Mouse (Mus musculus): ENCODE measurements at regions not wholly inside any gene's neighbourhood (a gene's known extent, or its start where the extent isn't known, plus 50 kb on each side); places are given as distances from the start of the nearest gene placed in this dataset.

DNA sequence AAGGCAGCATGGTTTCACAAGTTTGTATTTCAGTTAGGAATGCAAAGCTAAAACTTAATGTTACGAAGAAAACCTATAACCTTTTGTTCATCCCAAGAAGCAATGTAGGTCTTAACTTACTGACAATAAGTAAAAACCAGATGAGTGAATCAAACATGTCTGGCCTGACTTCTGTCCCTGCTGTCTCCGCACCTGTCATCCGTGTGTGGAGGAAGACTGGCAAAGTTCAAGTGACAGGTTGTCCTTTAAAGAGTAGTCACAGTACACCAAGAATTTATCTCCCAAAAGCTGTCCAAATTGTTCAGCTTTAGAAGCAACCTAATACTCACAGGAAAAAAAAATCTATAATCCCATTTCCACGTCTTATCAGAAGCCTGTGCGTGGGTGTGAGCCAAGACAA lies 146.3 kb upstream of the Gm10181 start:
- DNase-seq (ENCODE audit: low spot score), result no peak

DNA sequence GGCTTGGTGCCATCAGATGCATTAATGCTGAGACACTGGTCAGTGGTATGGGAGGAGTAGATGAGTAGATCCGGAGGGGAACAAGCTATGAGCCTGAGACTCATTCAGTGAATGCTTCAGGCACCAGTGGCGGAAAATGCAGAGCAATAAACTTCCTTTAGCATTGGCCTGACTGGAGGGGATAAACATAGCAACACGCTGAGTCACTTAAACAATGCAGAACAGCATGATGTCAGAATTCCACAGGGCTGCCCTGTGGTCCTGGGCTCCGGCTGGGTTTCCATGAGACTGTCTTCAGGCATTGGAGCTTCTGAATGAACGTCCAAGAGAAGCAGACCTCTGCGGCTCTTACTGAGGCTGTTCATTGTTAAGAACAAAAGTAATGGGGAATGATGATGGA lies 145.4 kb upstream of the Gm10181 start:
- no peak for DNase-seq (ENCODE audit: low spot score)

DNA sequence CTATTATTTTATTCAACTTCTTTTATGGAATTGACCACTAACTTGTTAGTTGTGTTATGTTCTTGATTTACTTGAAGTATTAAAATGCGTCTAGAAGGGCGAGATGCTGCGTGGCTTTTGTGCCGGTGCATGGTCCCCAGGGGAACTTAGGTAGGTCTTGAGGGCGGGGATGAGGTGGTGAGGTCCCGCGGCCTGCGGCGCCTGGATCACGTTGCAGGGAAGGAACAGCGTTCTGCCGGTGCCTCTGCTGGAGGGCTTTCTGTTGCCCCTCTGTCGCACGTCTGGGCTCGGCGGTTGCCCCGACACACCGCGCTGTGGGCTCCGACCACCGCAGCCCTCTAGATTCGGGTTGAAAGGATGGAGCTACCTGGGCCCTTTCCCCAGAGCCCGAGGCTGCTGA lies 136.7 kb upstream of the Gm10181 start:
- DNase-seq (ENCODE audit: low spot score), result no peak

DNA sequence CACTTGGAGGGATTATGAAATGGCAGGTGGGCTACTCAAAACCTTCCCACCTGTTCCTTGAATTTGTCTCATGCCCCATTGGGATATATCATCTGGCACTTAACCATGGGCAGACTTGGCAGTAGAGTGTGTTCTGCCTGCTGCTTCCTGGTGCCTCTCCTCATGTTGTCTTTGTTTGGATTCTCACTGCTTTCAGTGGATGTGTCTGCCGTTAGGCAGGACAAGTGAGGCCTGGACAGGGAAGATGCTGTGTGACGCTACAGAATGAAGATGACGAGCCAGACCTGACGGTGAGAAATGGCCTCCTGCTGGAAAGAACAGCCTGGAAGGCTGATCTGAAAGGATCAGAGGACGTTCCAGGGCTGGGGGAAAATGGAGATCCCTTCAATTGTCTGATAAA lies 133.6 kb upstream of the Gm10181 start:
- DNase-seq (ENCODE audit: low spot score), result no peak

DNA sequence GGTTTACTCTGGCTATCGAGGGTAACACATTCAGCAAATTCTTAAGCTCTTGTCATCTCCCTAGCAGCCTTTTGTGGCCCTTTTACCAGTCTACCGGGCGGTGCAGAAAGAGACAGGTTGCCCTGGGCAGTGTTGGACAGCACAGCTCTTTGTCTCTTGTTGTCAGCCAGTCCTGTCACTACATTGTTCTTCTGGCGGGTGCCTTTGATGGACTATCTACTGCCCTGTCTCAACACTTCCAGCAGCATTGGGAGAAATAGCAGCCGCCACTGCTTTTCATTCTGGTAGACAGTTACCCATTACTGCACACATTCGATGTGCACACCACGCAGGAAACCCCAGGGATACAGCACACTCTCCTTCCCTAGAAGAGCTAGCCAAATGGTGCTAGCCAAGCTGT lies 132.7 kb upstream of the Gm10181 start:
- DNase-seq (ENCODE audit: low spot score), result no peak

DNA sequence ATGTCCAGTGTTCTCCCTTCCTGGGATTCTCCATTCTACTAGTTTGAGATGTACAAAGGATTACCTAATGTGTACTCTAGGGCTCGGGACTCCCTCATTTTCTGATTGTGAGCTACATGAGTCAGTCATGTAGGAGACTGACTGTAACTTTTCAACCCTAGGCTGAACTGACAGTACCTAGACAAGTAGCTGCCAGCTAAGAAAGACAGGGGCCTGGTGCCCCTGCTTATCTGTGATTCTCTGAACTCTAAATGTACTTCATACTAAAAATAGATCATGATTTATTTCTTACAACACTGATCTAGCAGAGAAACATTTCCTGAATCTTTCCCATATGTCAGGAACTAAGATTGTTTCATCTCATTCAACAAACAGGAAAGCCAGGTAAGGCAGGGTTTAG lies 125.9 kb upstream of the Gm10181 start:
- DNase-seq (ENCODE audit: low spot score), result no peak

DNA sequence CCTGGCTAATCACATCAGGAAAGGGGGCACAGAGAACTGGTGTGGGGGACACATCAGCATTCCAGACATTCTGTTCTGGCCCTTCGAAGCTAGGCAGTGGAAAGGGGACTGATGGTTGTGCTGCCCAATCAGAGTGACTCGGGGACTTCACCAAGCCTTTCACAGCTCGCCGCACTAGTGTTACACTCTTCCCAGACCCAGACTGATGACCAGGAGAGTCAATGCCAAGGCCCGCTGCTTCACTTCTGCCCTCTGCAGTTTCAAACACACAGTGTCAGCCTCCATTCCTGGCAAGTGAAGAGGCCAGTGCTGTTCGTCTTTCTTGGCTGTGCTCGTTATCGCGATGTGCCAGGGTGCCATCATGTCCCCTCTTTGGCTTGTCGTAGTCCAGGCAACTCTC lies 121.7 kb upstream of the Gm10181 start:
- no peak for DNase-seq (ENCODE audit: low spot score)

DNA sequence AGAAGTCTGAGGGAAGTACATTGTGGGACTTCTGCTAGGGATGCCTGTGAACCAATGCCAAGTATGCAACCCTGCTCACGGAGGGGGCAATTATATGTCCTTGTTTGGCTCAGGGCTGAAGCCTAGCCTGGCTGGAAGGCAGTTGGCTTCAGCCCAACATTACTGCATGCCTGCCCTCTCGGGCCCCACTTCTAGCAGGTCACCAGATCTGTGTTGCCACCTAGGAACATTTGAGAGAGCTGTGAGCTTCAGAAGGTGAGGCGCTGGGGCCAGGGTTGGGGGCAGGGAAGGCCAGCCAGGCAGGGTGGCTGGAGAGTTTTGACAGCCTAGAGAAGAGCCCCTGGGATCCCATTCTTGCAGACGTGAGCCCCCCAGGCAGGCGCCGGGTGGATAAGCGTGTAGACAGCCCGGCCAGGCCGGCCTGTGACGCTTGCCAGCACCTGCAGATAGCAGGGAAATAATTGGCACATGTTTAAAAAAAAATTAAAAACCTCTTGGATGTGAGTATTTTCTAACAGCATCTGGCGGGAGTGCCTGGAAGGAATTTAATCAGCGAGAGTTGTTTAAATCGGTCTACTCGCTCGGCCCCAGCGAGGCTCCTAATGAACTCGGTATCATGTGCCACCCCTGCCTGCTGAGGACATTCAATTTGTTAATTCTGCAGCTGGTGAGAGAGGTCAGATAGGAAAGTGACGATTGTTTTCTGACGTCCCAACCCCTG lies 115.0 kb upstream of the Gm10181 start:
- no peak for DNase-seq (ENCODE audit: low spot score)

DNA sequence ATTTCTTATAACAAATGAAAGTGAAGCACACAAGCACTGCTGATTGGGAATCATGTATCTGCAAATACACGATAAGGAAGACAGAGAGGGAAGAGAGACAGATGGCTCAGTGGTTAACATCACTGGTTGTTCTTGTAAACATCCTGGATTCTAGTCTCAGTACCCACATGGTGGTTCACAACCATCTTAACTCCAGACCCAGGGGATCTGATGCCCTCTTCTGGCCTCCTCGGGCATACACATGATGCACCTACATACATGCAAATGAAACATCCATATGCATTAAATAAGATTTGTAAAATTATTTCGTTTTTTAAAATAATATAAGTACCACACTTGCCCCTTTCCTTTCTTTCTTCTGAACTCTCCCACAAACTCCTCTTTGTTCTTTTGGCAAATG lies 106.4 kb upstream of the Gm10181 start:
- peak; percentile 15 for DNase-seq (ENCODE audit: low spot score)

DNA sequence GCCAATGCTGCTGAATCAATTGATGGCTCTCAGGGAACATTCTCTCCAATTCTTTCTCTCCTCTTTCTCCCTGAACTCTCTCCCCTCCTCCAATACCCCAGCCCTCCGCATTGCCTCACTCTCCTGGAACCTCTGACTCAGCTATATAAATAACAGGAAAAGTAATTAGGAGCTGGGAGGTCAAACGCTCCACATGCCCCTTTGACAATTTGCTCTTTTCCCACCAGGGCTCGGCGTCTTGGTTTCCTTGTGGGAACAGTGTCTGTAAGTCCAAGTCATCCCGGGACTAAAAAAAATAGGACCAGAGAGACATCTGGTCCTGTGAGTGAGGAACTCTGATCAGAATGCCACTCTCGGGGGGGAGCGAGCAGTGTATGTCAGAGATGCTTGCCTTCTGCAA lies 94.7 kb upstream of the Gm10181 start:
- DNase-seq (ENCODE audit: low spot score), result no peak

DNA sequence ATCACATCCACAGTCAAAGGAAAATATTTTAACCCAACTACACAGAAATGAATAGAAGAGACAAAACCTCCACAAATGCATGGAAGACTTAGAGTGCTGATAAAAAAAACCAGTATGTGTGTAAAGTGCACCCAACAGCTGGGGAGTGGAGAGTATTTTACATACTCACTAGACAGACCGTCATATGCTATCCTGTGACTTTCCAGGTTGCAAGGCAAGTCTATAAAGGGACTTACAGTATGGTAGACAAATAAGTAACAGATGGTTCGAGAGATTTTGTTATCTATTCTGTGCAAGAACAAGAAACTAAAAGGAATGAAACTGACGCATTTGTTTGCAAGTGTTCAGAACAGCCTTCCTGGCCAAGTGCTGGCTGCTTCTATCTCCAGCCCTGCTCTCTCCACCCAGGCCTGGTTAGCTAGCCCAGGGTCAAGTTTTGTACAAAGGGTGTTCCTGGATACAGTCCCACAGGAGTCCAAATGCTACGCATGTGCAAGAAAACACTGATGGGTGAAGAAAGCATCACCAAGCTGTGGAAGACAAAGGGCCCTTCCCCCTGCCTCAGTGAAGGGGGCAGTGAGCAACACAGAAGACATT lies 68.0 kb upstream of the Gm10181 start:
- no peak for DNase-seq (ENCODE audit: low spot score)

DNA sequence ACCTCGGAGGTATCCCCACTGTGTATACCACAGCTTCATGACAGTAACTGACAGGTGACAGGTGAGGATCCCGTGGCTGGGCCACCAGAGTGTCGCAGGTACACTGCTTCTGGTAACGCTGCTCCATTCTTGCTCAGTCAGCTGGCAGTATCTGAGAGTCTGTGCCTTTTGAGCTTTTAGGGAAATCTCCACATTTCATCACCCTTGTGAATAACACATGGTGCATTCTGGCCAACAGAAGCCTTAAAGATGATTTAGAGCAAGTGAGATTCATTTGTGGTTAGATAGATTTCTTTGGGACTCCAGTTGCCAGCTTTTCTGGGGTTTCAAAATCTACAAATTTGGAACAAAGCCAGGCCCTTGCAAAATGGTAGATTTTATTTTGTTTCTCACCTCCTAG lies 66.8 kb upstream of the Gm10181 start:
- DNase-seq (ENCODE audit: low spot score), result no peak

DNA sequence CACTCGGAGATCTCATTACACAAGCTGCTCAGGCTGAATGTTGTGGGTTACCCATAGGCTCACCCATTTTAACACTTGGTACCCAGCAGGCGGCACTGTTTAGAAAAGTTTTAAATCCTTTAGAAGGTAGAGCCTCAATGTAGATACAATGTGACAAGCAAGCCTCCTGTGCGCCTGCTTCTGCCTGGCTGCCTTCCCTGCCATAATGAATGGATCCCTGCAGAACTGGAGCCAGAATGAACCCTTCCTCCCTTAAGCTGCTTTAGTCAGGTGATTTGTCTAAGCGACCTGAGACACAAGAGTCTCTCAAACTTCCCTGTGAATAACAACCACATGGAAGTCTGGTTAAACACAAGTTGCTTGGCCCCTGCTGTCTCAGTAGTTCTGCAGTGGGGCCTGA lies 64.7 kb upstream of the Gm10181 start:
- DNase-seq (ENCODE audit: low spot score), result no peak

DNA sequence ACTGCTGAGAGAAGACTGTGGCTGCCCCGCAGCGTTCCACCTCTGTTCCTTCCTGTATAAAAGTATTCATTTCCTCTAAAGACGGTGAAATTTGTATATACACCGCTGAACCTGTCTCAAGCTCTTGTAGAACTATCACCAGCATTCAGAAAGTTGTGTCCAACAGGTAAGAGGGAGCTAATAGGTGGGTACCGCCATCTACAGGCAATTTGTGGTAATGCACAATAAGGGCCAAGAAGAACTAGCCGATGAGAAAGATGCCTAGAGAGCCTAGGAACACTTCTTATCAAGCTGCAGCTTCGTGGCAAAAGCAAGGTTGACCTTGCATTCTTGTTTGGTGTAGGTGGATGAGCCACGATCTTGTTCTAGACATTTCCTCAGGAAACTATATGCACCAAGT lies 61.6 kb upstream of the Gm10181 start:
- DNase-seq (ENCODE audit: low spot score), result peak; percentile 43

DNA sequence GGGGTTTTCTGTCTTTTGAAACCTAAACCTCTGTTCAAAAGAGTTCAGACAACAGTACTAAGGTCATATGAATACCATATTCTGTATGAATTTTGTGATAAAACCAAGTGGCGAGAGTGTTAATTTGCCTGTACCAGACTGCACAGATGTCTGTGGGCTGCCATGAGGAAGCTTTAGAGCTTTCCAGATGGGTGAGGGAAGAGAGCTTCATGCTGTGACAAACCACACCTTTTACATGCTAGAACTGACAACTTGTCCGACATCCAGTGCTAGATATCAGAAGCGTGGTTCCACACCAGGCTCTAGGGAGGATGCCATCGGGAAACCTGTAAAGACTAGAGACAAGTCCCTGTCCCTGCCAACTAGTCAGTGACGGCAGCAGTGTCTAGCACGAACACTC lies 60.9 kb upstream of the Gm10181 start:
- no peak for DNase-seq (ENCODE audit: low spot score)

DNA sequence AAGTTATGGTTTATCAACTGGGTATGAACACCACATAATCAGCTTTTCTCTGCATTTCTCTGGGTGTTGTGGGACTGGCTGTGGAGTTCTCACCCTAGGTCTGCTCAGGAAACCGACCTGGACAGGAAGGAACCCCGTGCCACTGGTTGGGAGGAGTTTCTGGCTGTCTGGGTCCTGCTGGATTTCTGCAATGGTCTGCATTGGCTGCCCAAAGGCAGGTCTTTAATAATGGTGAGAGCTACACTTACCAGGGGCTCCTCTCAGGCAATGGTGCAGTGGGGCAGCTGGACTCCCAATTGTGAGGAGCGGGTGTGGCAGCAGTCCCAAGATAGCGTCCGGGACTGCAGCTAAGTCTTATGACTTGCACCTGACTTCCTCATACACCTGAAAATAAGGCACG lies 57.8 kb upstream of the Gm10181 start:
- no peak for DNase-seq (ENCODE audit: low spot score)

All from thymus, postnatal 0 days (tissue).